Mouse (Mus musculus) CD8-positive naive resting alpha-beta T cell, adult 2 months (primary cell): ENCODE results near the gene Clmp.
"Not testable (repeated sequence)": the region's sequence is repeated elsewhere in the genome, so short reads cannot be mapped to it uniquely, and the experiment has no call there.

Experiments
- DNase-seq, 2 experiments: peaks; one replicate each; pipeline ENCODE4 v3.0.0; 2022; ENCODE audit warnings: low read depth in 2 of 2, low spot score in 2 of 2

Gene Clmp

GRCm38 (mm10) chr9:40800675-40801612 is 115.2 kb downstream of the Clmp start, which contains the start of gene Hspa8:
Hspa8 (plus strand) TSS chr9:40800984.
- DNase-seq: peak; percentile 100

- DNase-seq: not testable (repeated sequence)
These were observed 116.1 kb downstream of the Clmp start for GRCm38 (mm10) chr9:40801614-40802532.

- DNase-seq: not testable (repeated sequence)
These were observed 116.7 kb downstream of the Clmp start for GRCm38 (mm10) chr9:40802533-40802875.

- DNase-seq: not testable (repeated sequence)
These were observed 118.8 kb downstream of the Clmp start for GRCm38 (mm10) chr9:40804576-40804975.

- DNase-seq: peak; percentile 63 to 77
These were observed 119.5 kb downstream of the Clmp start for GRCm38 (mm10) chr9:40805263-40805662.

GRCm38 (mm10) chr9:40806440-40807288 is 120.9 kb downstream of the Clmp start:
- DNase-seq: no peak

- DNase-seq: no peak
These were observed 121.6 kb downstream of the Clmp start for GRCm38 (mm10) chr9:40807289-40807920.

- DNase-seq: no peak
These were observed 122.5 kb downstream of the Clmp start for GRCm38 (mm10) chr9:40808061-40808906.

GRCm38 (mm10) chr9:40808907-40809280 is 123.1 kb downstream of the Clmp start:
- no peak for DNase-seq

- DNase-seq: peak in 1 of 2 experiments; percentile 42
These were observed 126.1 kb downstream of the Clmp start for GRCm38 (mm10) chr9:40811860-40812259.

GRCm38 (mm10) chr9:40814060-40814459 is 128.3 kb downstream of the Clmp start:
- DNase-seq: peak; percentile 22 to 38

GRCm38 (mm10) chr9:40817325-40818028 is 131.7 kb downstream of the Clmp start:
- no peak for DNase-seq

GRCm38 (mm10) chr9:40825601-40826000 is 139.8 kb downstream of the Clmp start:
- no peak for DNase-seq

- DNase-seq: no peak
These were observed 141.6 kb downstream of the Clmp start for GRCm38 (mm10) chr9:40827366-40827765.

GRCm38 (mm10) chr9:40834569-40834968 is 148.8 kb downstream of the Clmp start:
- DNase-seq: peak; percentile 58 to 71
